Mouse (Mus musculus) liver, postnatal 0 days (tissue): ENCODE results near the gene Hist1h4h.

ENCODE experiments used
- CTCF ChIP-seq: sonication (generic); IDR thresholded peaks from 2 replicates; pipeline ENCODE4 v1.5.1; 2016; ENCODE audit warnings: antibody characterized with exemption, low read depth
- EP300 ChIP-seq: IDR thresholded peaks from 2 replicates; pipeline ENCODE4 v1.6.1; 2016; ENCODE audit warnings: antibody characterized with exemption, low read depth, mild to moderate bottlenecking

GRCm38 (mm10) chr13:23497656-23498321 is 33.1 kb upstream of the Hist1h4h start:
- TF ChIP-seq CTCF (no peak), EP300 (no peak)
